Mouse (Mus musculus) thymus, adult 2 months (tissue): ENCODE data around the gene 0610009B22Rik. TPM values are rescaled to one million over a fixed set of nuclear protein-coding genes. Genes with fewer than 3 reads are reported as not detected.

Source experiments
- DNase-seq: peaks from one replicate; pipeline ENCODE4 v3.0.0; 2021
- H3K27ac ChIP-seq: fragments of 200-500 bp; 2 replicates; pipeline ENCODE4 v1.5.1; 2012; ENCODE audit warnings: low read length, control low read depth; ENCODE audit not compliant: control insufficient read depth, insufficient read depth
- H3K27me3 ChIP-seq: fragments of 200-500 bp; 2 replicates; pipeline ENCODE4 v1.6.1; 2012; ENCODE audit warnings: mild to moderate bottlenecking, low read length, moderate library complexity, mixed read lengths; ENCODE audit not compliant: control insufficient read depth, insufficient read depth
- H3K36me3 ChIP-seq: fragments of 200-500 bp; 2 replicates; pipeline ENCODE4 v1.6.1; 2012; ENCODE audit warnings: mild to moderate bottlenecking, low read length, moderate library complexity; ENCODE audit not compliant: control insufficient read depth, insufficient read depth
- H3K4me1 ChIP-seq: fragments of 200-500 bp; replicated peaks from 2 replicates; pipeline ENCODE4 v1.6.1; 2012; ENCODE audit warnings: low read length; ENCODE audit not compliant: control insufficient read depth, insufficient read depth
- H3K4me3 ChIP-seq: fragments of 200-500 bp; 2 replicates; pipeline ENCODE4 v1.5.1; 2012; ENCODE audit warnings: mild to moderate bottlenecking, low read length, control low read depth, moderate library complexity; ENCODE audit not compliant: control insufficient read depth, insufficient read depth
- CTCF ChIP-seq: fragments of 200-500 bp; IDR thresholded peaks from 2 replicates; pipeline ENCODE4 v1.5.1; 2012; ENCODE audit warnings: mild to moderate bottlenecking, control low read depth, low read length, moderate library complexity, borderline replicate concordance; ENCODE audit not compliant: control insufficient read depth, poor library complexity, insufficient read depth; ENCODE audit errors: extremely low read depth
- POLR2A ChIP-seq: fragments of 200-500 bp; IDR thresholded peaks from 2 replicates; pipeline ENCODE4 v1.6.1; 2012; ENCODE audit warnings: mild to moderate bottlenecking, low read length, control low read depth, moderate library complexity; ENCODE audit not compliant: control insufficient read depth, poor library complexity, insufficient read depth; ENCODE audit errors: extremely low read depth
- WGBS: fragments of 180-500 bp; shearing (Covaris S2); methylation state at CpG from one replicate; pipeline ENCODE4 v1.1.7; 2018; 5-methylcytosine and 5-hydroxymethylcytosine counted together
- polyA plus RNA-seq: library from polyadenylated mRNA; depleted of rRNA; stranded (reverse); fragments of >200 nt; gene quantifications from 2 replicates; pipeline ENCODE4 v1.2.3, GENCODE M21; 2012

0610009B22Rik gene
- polyA plus RNA-seq, 1 experiment = 10.1 TPM

DNA sequence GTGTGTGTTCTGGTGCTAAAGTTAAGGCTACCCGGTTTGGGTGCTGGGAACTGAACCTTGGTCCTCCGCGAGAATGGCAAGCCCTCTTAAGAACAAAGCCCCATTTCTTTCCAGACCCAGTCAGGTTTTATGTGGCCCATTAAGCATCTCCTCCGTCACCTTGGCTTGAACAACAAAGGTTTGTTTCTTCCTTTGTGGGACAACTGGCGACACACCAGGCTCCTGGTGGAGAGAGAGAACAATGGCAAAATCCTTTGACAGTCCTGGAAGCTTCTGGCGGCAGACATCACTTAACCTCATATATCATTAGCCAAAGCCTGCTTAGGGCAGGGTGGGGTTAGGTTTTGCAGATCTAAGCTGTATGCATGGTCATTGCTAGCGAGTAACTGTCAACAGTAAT, 26.0 kb downstream of the 0610009B22Rik start:
- no peak for DNase-seq
- 91% methylated on average over 7 of the region's 7 CpGs for WGBS
- TF ChIP-seq POLR2A = no peak
- no peak for TF ChIP-seq CTCF

GRCm38 (mm10) chr11:51661867-51662365, 26.8 kb downstream of the 0610009B22Rik start:
- H3K4me3 ChIP-seq = no peak overlapping the region
- no peaks in the 10 kb centered on the region for H3K36me3 ChIP-seq
- H3K4me1 ChIP-seq = peaks cover 15% of the 10 kb centered on the region
- no peak overlapping the region for H3K27ac ChIP-seq
- TF ChIP-seq POLR2A (no peak), CTCF (no peak)
- no peak for DNase-seq
- WGBS = 94% methylated on average over 16 of the region's 16 CpGs
- H3K27me3 ChIP-seq = no peaks in the 10 kb centered on the region

More for the DNA sequence above, 26.0 kb downstream of the 0610009B22Rik start:
- Histone ChIP-seq H3K4me1 (peaks cover 15% of the 10 kb centered on the region), H3K27ac (no peak overlapping the region), H3K27me3 (no peaks in the 10 kb centered on the region), H3K36me3 (no peaks in the 10 kb centered on the region), H3K4me3 (no peak overlapping the region)

GRCm38 (mm10) chr11:51658705-51659104, 30.0 kb downstream of the 0610009B22Rik start:
- H3K27me3 ChIP-seq = no peaks in the 10 kb centered on the region
- WGBS = 28% methylated on average over 6 of the region's 6 CpGs
- H3K36me3 ChIP-seq = no peaks in the 10 kb centered on the region
- TF ChIP-seq CTCF (no peak), POLR2A (no peak)
- no peak overlapping the region for H3K27ac ChIP-seq
- DNase-seq = no peak
- H3K4me1 ChIP-seq = peaks cover 15% of the 10 kb centered on the region
- no peak overlapping the region for H3K4me3 ChIP-seq

DNA sequence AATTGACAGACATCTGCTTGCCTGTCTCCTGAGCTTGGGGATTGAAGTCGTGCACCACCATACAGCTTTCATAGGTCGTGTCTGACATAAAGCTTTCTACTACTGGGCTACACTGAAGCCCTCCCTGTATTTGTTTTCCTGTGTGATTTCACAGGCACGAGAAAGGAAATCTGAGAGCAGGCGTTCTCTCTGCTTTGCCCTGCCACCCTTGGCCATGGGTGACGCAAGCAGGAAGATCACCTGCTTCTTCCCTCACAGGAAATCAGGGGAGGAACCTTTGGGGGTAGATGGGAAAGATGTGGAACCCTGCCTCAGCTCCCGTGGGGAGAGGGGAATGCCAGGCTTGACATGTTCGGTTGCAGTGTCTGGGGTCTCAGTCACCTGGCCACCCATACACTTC, 30.4 kb downstream of the 0610009B22Rik start:
- TF ChIP-seq CTCF = no peak
- TF ChIP-seq POLR2A = no peak
- no peaks in the 10 kb centered on the region for H3K36me3 ChIP-seq
- peaks cover 15% of the 10 kb centered on the region for H3K4me1 ChIP-seq
- 20% methylated on average over 7 of the region's 7 CpGs for WGBS
- H3K27ac ChIP-seq = no peak overlapping the region
- H3K4me3 ChIP-seq = no peak overlapping the region
- no peak for DNase-seq
- H3K27me3 ChIP-seq = no peaks in the 10 kb centered on the region

GRCm38 (mm10) chr11:51656798-51657521, 31.7 kb downstream of the 0610009B22Rik start:
- Histone ChIP-seq H3K36me3 (no peaks in the 10 kb centered on the region), H3K27ac (no peak overlapping the region), H3K4me1 (peaks cover 15% of the 10 kb centered on the region), H3K27me3 (no peaks in the 10 kb centered on the region), H3K4me3 (no peak overlapping the region)
- WGBS = 93% methylated on average over 10 of the region's 10 CpGs
- DNase-seq = no peak
- TF ChIP-seq POLR2A (no peak), CTCF (no peak)

- whole genome bisulfite sequencing = 97% methylated on average over 3 of the region's 3 CpGs
Measured at GRCm38 (mm10) chr11:51654891-51655290, 33.8 kb downstream of the 0610009B22Rik start.

GRCm38 (mm10) chr11:51653736-51654135, 34.9 kb downstream of the 0610009B22Rik start:
- Histone ChIP-seq H3K27ac (no peak overlapping the region), H3K4me3 (no peak overlapping the region), H3K36me3 (no peaks in the 10 kb centered on the region), H3K27me3 (no peaks in the 10 kb centered on the region), H3K4me1 (peaks cover 27% of the 10 kb centered on the region)
- WGBS = 94% methylated on average over 6 of the region's 6 CpGs
- no peak for TF ChIP-seq CTCF
- TF ChIP-seq POLR2A = no peak
- DNase-seq = no peak

More at GRCm38 (mm10) chr11:51654891-51655290, 33.8 kb downstream of the 0610009B22Rik start:
- no peak for DNase-seq
- Histone ChIP-seq H3K36me3 (no peaks in the 10 kb centered on the region), H3K4me1 (peaks cover 24% of the 10 kb centered on the region), H3K4me3 (no peak overlapping the region), H3K27me3 (no peaks in the 10 kb centered on the region), H3K27ac (no peak overlapping the region)
- no peak for TF ChIP-seq CTCF
